Mouse (Mus musculus): Measurements from ENCODE around the gene 4933415F23Rik. TPM values are rescaled to one million over a fixed set of nuclear protein-coding genes. Genes with fewer than 3 reads are reported as not detected.
"Not testable (repeated sequence)": the region's sequence is repeated elsewhere in the genome, so short reads cannot be mapped to it uniquely, and the experiment has no call there.

4933415F23Rik gene
- not detected in 2 replicates for polyA plus RNA-seq (2012; rRNA removed)
- not detected in 2 replicates for polyA plus RNA-seq (2014; fragmentation: Nextera tagmentation; extraction: Ambion mirVana)

- no peaks in the 10 kb centered on the region for H3K9me3 ChIP-seq (ENCODE audit: control insufficient read depth, low read length)
- no peak for DNase-seq (ENCODE audit: low read depth in 3 of 3, low spot score in 3 of 3)
- ATAC-seq (ENCODE audit: insufficient read depth), result no peak
- no peaks in the 10 kb centered on the region for H3K27me3 ChIP-seq (ENCODE audit: control insufficient read depth, insufficient read depth, low read length)
- no peaks in the 10 kb centered on the region for H3K4me1 ChIP-seq (replicated peaks; ENCODE audit: control insufficient read depth in 2 of 2, insufficient read depth in 2 of 2, low read length in 1 of 2)
- no peaks in the 10 kb centered on the region for H3K36me3 ChIP-seq (replicated peaks; ENCODE audit: control insufficient read depth, insufficient read depth, low read depth)
- TF ChIP-seq EP300 (IDR thresholded peaks at IDR 0.05; ENCODE audit: low read depth) (no peak), CTCF (IDR thresholded peaks at IDR 0.05; ENCODE audit: low read depth) (no peak)
- H3K4me2 ChIP-seq (ENCODE audit: low read depth), result no peak within 1 kb of the TSS
- H3K27ac ChIP-seq, result no peak within 1 kb of the TSS
- WGBS (ENCODE audit: insufficient replicate concordance), result 78% methylated on average over 20 of the region's 20 CpGs
- no peak within 1 kb of the TSS for H3K9ac ChIP-seq (replicated peaks)
- H3K4me3 ChIP-seq (ENCODE audit: insufficient read depth in 1 of 2, low read depth in 2 of 2, low read length in 2 of 2), result no peak within 1 kb of the TSS
These were observed at the start of gene 4933415F23Rik for GRCm38 (mm10) chr1:23102021-23102420. Gene 4933415F23Rik (minus strand): TSS chr1:23102253.

- Histone ChIP-seq H3K9me3 (ENCODE audit: control insufficient read depth, low read length) (no peaks in the 10 kb centered on the region), H3K4me2 (ENCODE audit: low read depth) (no peak overlapping the region), H3K27me3 (ENCODE audit: control insufficient read depth, insufficient read depth, low read length) (no peaks in the 10 kb centered on the region), H3K27ac (no peak overlapping the region), H3K4me3 (ENCODE audit: insufficient read depth in 1 of 2, low read depth in 2 of 2, low read length in 2 of 2) (no peak overlapping the region), H3K36me3 (replicated peaks; ENCODE audit: control insufficient read depth, insufficient read depth, low read depth) (no peaks in the 10 kb centered on the region), H3K9ac (replicated peaks) (no peak overlapping the region), H3K4me1 (replicated peaks; ENCODE audit: control insufficient read depth in 2 of 2, insufficient read depth in 2 of 2, low read length in 1 of 2) (no peaks in the 10 kb centered on the region)
- no peak for DNase-seq (ENCODE audit: low read depth in 3 of 3, low spot score in 3 of 3)
- TF ChIP-seq CTCF (IDR thresholded peaks at IDR 0.05; ENCODE audit: low read depth) (no peak), EP300 (IDR thresholded peaks at IDR 0.05; ENCODE audit: low read depth) (no peak)
- ATAC-seq (ENCODE audit: insufficient read depth), result no peak
- 56% methylated on average over 1 of the region's 1 CpGs for WGBS (ENCODE audit: insufficient replicate concordance)
These were observed 49.7 kb upstream of the 4933415F23Rik start for GRCm38 (mm10) chr1:23151722-23152121.

GRCm38 (mm10) chr1:23146198-23146873, 44.3 kb upstream of the 4933415F23Rik start:
- Histone ChIP-seq H3K4me2 (ENCODE audit: low read depth) (no peak overlapping the region), H3K27ac (no peak overlapping the region), H3K4me3 (ENCODE audit: insufficient read depth in 1 of 2, low read depth in 2 of 2, low read length in 2 of 2) (no peak overlapping the region), H3K27me3 (ENCODE audit: control insufficient read depth, insufficient read depth, low read length) (no peaks in the 10 kb centered on the region), H3K9ac (replicated peaks) (no peak overlapping the region), H3K36me3 (replicated peaks; ENCODE audit: control insufficient read depth, insufficient read depth, low read depth) (no peaks in the 10 kb centered on the region), H3K4me1 (replicated peaks; ENCODE audit: control insufficient read depth in 2 of 2, insufficient read depth in 2 of 2, low read length in 1 of 2) (no peaks in the 10 kb centered on the region), H3K9me3 (ENCODE audit: control insufficient read depth, low read length) (no peaks in the 10 kb centered on the region)
- WGBS (ENCODE audit: insufficient replicate concordance), result 50% methylated on average over 5 of the region's 5 CpGs
- DNase-seq (ENCODE audit: low read depth in 3 of 3, low spot score in 3 of 3), result no peak
- no peak for TF ChIP-seq EP300 (IDR thresholded peaks at IDR 0.05; ENCODE audit: low read depth)
- no peak for TF ChIP-seq CTCF (IDR thresholded peaks at IDR 0.05; ENCODE audit: low read depth)
- no peak for ATAC-seq (ENCODE audit: insufficient read depth)

GRCm38 (mm10) chr1:23141121-23141811, 39.2 kb upstream of the 4933415F23Rik start:
- no peaks in the 10 kb centered on the region for H3K36me3 ChIP-seq (replicated peaks; ENCODE audit: control insufficient read depth, insufficient read depth, low read depth)
- DNase-seq (ENCODE audit: low read depth in 3 of 3, low spot score in 3 of 3) (no peak), ATAC-seq (ENCODE audit: insufficient read depth) (no peak)
- H3K27me3 ChIP-seq (ENCODE audit: control insufficient read depth, insufficient read depth, low read length), result no peaks in the 10 kb centered on the region
- H3K4me1 ChIP-seq (replicated peaks; ENCODE audit: control insufficient read depth in 2 of 2, insufficient read depth in 2 of 2, low read length in 1 of 2), result no peaks in the 10 kb centered on the region
- no peaks in the 10 kb centered on the region for H3K9me3 ChIP-seq (ENCODE audit: control insufficient read depth, low read length)
- H3K27ac ChIP-seq, result no peak overlapping the region
- H3K4me3 ChIP-seq (ENCODE audit: insufficient read depth in 1 of 2, low read depth in 2 of 2, low read length in 2 of 2), result no peak overlapping the region
- WGBS (ENCODE audit: insufficient replicate concordance), result 57% methylated on average over 10 of the region's 10 CpGs
- no peak for TF ChIP-seq EP300 (IDR thresholded peaks at IDR 0.05; ENCODE audit: low read depth)
- TF ChIP-seq CTCF (IDR thresholded peaks at IDR 0.05; ENCODE audit: low read depth), result no peak
- H3K4me2 ChIP-seq (ENCODE audit: low read depth), result no peak overlapping the region
- no peak overlapping the region for H3K9ac ChIP-seq (replicated peaks)

GRCm38 (mm10) chr1:23140530-23140929, 38.5 kb upstream of the 4933415F23Rik start:
- DNase-seq (ENCODE audit: low read depth in 3 of 3, low spot score in 3 of 3), result peak in 1 of 3 experiments; percentile 1
- H3K4me1 ChIP-seq (replicated peaks; ENCODE audit: control insufficient read depth in 2 of 2, insufficient read depth in 2 of 2, low read length in 1 of 2); H3K27me3 ChIP-seq (ENCODE audit: control insufficient read depth, insufficient read depth, low read length); H3K9me3 ChIP-seq (ENCODE audit: control insufficient read depth, low read length); H3K4me2 ChIP-seq (ENCODE audit: low read depth); H3K4me3 ChIP-seq (ENCODE audit: insufficient read depth in 1 of 2, low read depth in 2 of 2, low read length in 2 of 2); H3K27ac ChIP-seq; H3K36me3 ChIP-seq (replicated peaks; ENCODE audit: control insufficient read depth, insufficient read depth, low read depth); ATAC-seq (ENCODE audit: insufficient read depth); H3K9ac ChIP-seq (replicated peaks): not testable (repeated sequence)
- WGBS (ENCODE audit: insufficient replicate concordance), result 11% methylated on average over 1 of the region's 1 CpGs

All from liver, embryonic 14.5 days (tissue).